Mouse (Mus musculus) heart, adult 18-20 months (tissue): ENCODE data around the gene Uqcr11. TPM values are rescaled to one million over a fixed set of nuclear protein-coding genes. Genes with fewer than 3 reads are reported as not detected.

ENCODE experiments used
- DNase-seq, 2 experiments: peaks; one replicate each; pipeline ENCODE4 v3.0.0; 2021 to 2022; ENCODE audit warnings: mixed read lengths in 1 of 2
- long read RNA-seq, 2 experiments: library from polyadenylated mRNA; stranded (forward); transcript quantifications; one replicate each; pipeline ENCODE4 v2.0.0; 2021
- total RNA-seq, 2 experiments: library from RNA; stranded (reverse); gene quantifications; 2 replicates each; pipeline ENCODE4 v1.2.3; 2021

Uqcr11 gene
- 1,000 to 10,000 TPM; 1,809 to 1,881 TPM for total RNA-seq
- long read RNA-seq, experiment 1, transcript Uqcr11-201 (3 exons, 445 nt): major isoform, 1,415 of 1,470 reads
- long read RNA-seq, experiment 1, transcript Uqcr11-203 (3 exons, 605 nt): minor isoform, 6 of 1,470 reads
- long read RNA-seq, experiment 1, partial matches to known transcripts: 45 of 1,470 reads
- long read RNA-seq, experiment 1, other reads (novel, unspliced or antisense): 4 of 1,470 reads
- long read RNA-seq, experiment 2, transcript Uqcr11-201 (3 exons, 445 nt): major isoform, 1,262 of 1,308 reads
- long read RNA-seq, experiment 2, partial matches to known transcripts: 40 of 1,308 reads
- long read RNA-seq, experiment 2, other reads (novel, unspliced or antisense): 2 of 1,308 reads

GRCm38 (mm10) chr10:80406684-80407501 is at the start of gene Uqcr11:
Uqcr11 (minus strand) TSS chr10:80406830.
- peak; percentile 96 to 97 for DNase-seq

GRCm38 (mm10) chr10:80455697-80456096 is 49.1 kb upstream of the Uqcr11 start:
- DNase-seq: no peak

- no peak for DNase-seq
These were observed 48.2 kb upstream of the Uqcr11 start for GRCm38 (mm10) chr10:80454781-80455180.

- DNase-seq: no peak
These were observed 47.0 kb upstream of the Uqcr11 start for GRCm38 (mm10) chr10:80453601-80454000.

- DNase-seq: no peak
These were observed 44.0 kb upstream of the Uqcr11 start for GRCm38 (mm10) chr10:80450599-80450998.

GRCm38 (mm10) chr10:80445898-80446601 is 39.4 kb upstream of the Uqcr11 start:
- peak; percentile 70 to 90 for DNase-seq

- DNase-seq: no peak
These were observed 38.4 kb upstream of the Uqcr11 start for GRCm38 (mm10) chr10:80445052-80445451.

- DNase-seq: no peak
These were observed 37.9 kb upstream of the Uqcr11 start for GRCm38 (mm10) chr10:80444339-80445045.

GRCm38 (mm10) chr10:80443575-80444278 is 37.1 kb upstream of the Uqcr11 start:
- no peak for DNase-seq

- DNase-seq: no peak
These were observed 36.4 kb upstream of the Uqcr11 start for GRCm38 (mm10) chr10:80442989-80443388.

- DNase-seq: no peak
These were observed 35.0 kb upstream of the Uqcr11 start for GRCm38 (mm10) chr10:80441598-80441997.

GRCm38 (mm10) chr10:80440031-80440430 is 33.4 kb upstream of the Uqcr11 start:
- no peak for DNase-seq

GRCm38 (mm10) chr10:80437973-80438372 is 31.3 kb upstream of the Uqcr11 start:
- DNase-seq: no peak

- no peak for DNase-seq
These were observed 29.6 kb upstream of the Uqcr11 start for GRCm38 (mm10) chr10:80436276-80436675.

- DNase-seq: no peak
These were observed 29.1 kb upstream of the Uqcr11 start for GRCm38 (mm10) chr10:80435764-80436163.

- DNase-seq: no peak
These were observed 28.2 kb upstream of the Uqcr11 start for GRCm38 (mm10) chr10:80434823-80435222.

- DNase-seq: no peak
These were observed 27.6 kb upstream of the Uqcr11 start for GRCm38 (mm10) chr10:80434233-80434592.

- peak; percentile 96 to 98 for DNase-seq
These were observed 27.0 kb upstream of the Uqcr11 start, which contains the start of gene Tcf3 for GRCm38 (mm10) chr10:80433513-80434232. Tcf3 (minus strand) TSS chr10:80433647.

- DNase-seq: peak in 1 of 2 experiments; percentile 46
These were observed 26.4 kb upstream of the Uqcr11 start for GRCm38 (mm10) chr10:80432936-80433512.

GRCm38 (mm10) chr10:80432387-80432785 is 25.8 kb upstream of the Uqcr11 start:
- DNase-seq: no peak
